Mouse (Mus musculus) c-Kit-positive CD71-negative TER-119-negative erythroid progenitor cells, embryonic 14.5 days (primary cell): ENCODE measurements around the gene Sema4g.
"Not testable (repeated sequence)": the region's sequence is repeated elsewhere in the genome, so short reads cannot be mapped to it uniquely, and the experiment has no call there.

Experiments
- DNase-seq: peaks from one replicate; pipeline ENCODE4 v3.0.0-alpha.2; 2013; ENCODE audit warnings: low read depth

Gene Sema4g

GRCm38 (mm10) chr19:45024775-45025174 is 35.9 kb downstream of the Sema4g start:
- DNase-seq: no peak

DNA sequence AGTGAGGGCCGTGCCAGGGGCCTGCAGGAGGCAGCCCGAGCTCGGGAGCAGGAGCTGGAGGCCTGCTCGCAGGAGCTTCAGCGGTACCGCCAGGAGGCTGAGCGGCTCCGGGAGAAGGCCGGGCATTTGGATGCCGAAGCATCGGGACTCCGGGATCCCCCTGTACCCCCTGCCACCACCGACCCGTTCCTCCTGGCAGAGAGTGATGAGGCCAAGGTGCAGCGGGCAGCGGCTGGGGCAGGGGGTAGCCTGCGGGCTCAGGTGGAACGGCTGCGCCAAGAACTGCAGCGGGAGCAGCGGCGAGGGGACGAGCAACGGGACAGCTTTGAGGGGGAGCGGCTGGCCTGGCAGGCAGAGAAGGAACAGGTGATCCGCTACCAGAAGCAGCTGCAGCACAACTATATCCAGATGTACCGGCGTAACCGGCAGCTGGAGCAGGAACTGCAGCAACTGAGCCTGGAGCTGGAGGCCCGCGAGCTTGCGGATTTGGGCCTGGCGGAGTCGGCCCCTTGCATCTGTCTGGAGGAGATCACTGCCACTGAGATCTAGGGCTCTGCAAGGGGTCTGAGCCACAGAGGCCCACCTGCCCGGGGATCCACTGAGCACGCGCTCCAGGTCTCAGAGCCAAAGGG is 37.2 kb downstream of the Sema4g start:
- no peak for DNase-seq

DNA sequence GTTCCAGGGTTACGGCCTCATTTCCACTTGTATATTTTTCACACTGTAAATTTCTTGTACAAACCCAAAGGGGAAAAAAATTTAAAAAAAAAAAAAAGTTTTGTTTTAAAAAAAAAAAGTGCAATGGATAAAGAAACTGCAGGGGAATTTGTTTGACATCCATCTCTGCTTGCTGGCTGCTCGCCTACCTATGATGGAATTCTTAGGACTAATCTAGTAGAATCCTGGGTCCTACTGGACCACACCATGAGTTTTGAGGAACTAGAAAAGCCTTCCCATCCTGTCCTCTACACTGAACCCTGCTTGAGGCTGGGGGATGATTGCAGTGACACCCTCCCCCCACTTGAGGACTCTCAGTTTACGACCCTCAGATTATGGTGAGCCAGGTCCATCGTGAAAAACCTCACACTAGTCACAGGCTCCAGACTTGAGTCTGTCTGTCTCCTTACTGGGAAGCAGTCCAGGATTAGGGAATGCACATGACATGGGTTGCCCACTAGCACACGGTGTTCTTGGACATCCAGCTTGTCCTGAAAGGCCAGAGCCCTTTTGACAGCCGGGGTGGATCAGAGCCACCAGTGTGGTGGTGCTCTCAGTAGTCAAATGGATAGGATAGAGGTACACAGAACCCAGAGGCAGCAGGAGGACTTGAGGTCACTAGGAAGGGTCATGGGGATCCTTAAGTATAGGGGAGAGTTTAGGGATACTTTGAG is 38.2 kb downstream of the Sema4g start:
- no peak for DNase-seq

DNA sequence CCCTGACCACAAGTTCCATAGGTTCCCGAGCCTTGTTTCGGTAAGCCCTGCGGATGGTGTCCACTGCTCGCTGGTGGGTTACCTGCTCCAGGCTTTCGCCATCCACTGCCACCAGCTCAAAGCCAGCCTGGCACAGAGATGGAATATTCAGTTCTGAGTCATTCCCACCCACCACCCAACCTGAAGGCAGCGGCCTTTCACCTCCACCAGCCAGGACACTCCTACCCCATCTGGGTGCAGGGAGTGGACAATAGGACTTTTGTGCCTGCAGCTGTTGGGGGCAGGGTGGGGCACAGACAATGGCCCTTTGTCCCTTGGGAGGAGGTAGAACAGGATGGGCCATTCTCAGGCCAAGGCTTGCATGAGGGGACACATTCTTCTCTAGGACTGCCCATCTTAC is 38.9 kb downstream of the Sema4g start:
- no peak for DNase-seq

DNA sequence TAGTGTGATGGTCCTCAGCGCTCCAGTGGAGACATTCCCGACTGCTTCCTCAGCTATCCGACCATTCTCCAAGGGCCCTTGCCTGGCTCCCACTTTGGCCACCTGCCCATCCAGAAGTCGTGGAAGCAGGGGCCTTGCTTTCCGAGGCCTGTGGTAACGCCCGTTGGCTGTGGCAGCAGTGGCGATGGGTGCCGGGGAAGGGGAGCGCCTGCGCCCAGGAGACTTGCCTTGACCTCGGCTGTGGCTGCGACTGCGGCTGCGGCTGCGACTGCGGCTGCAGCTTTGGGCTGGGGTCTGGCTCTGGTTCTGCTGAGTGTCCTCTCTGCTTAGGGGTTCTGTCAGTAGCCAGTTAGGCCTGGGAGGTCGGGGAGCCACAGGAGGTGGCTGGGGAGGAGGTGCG is 39.8 kb downstream of the Sema4g start:
- DNase-seq: no peak

- no peak for DNase-seq
These were observed 40.7 kb downstream of the Sema4g start for GRCm38 (mm10) chr19:45029571-45029970.

- DNase-seq: no peak
These were observed 41.2 kb downstream of the Sema4g start for GRCm38 (mm10) chr19:45030111-45030510.

GRCm38 (mm10) chr19:45030746-45031693 is 42.1 kb downstream of the Sema4g start:
- DNase-seq: peak; percentile 85

GRCm38 (mm10) chr19:45031780-45032179 is 42.9 kb downstream of the Sema4g start:
- DNase-seq: peak; percentile 70

DNA sequence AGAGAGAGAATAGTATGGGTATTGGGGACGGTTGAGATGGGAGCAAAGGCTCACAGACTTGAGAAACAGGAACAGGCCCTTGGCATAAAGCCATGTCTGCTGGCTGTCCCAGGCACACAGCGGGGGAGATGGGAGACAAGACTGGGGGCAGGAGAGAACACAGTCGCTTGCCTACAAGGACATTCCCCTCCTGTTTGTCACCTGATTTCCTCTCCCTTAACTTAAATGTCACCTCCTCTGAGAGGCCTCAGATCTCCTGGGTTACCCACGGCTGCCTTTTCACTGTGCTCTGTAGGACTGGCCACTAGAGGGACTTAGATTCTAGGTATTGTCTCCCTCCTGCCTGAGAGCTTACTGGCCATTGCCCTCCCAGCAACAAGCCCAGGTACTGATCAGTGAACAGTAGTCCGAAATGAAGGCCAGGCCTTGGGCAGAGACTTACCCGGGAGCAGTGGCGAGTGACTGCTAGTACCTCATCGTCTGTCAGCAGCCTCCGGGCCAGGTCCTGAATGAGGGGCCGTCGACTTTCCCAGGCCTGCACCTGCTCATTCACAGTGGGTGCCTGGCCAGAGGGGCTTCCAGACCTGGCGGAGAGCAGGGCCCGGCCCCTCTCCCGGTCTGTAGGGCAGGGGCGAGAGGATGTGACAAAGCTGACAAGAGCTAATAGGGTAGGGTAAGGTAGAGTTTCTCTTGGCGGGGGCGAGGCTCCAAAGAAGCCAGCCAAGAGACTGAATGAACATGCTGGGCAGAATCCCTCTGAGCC is 43.9 kb downstream of the Sema4g start:
- DNase-seq: no peak

DNA sequence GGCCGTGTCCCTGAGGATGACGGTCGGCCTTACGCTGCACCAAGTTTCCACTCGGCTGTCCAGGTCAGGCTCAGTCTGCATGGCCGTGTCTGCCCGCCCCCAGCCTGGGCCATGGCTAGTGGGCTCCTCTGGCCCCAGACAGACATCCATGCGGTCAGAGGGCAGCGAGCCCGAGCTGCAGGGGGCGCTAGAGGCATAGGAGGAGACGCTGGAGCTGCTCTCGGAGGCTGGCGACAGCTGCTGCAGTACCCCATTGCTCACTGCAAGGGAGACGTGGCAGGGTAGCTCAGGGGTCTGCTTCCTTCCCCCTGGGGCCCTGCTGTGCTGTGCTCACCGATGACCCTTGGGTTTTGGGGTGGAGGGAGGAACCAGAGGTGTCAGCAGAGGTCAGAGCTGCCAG is 48.0 kb downstream of the Sema4g start:
- DNase-seq: no peak

- DNase-seq: not testable (repeated sequence)
These were observed 49.3 kb downstream of the Sema4g start for GRCm38 (mm10) chr19:45038198-45038597.

DNA sequence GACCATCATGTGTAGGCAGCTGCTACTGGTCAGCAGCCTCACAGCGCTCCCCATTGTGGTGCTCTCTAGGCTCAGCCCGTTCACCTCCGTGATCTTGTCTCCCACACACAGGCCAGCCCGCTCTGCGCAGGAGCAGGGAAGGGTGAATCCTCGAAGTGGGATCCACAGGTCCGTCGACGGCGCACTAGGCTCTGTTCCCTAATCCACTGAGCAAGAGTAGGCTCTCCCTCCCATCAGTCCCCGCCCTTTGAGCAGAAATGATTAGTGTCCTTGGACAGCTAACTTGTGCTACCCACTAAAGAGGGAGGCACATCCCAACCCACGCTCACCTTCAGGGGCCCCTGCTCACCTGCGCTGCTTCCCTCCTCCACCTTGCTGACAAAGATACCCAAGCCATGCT is 51.3 kb downstream of the Sema4g start:
- no peak for DNase-seq

DNA sequence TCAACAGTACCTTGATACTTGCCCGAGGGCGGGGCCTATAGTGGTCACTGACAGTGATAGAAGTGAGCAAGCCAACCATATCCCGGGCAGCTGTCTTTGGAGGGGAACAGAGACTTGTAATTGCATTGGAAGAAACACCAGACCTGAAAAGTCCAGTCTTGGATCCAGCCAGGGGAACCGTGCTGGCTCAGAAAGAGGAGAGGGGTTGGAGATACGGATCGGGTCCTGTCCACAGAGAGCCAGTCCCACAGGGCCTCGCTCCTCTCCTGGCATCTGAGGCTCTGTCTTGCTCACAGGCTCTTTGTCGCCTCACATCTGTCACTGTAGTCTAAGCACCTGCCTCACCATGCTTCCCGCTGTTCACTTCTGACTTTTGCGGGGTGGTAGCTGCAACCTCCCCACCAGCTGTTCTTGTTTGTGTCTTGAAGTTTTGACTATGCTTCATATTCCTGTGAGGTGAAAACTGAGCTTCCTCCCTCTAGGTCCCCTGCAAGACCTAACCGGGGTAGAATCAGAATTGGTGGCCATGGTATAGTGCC is 55.6 kb downstream of the Sema4g start:
- no peak for DNase-seq

- DNase-seq: no peak
These were observed 56.3 kb downstream of the Sema4g start for GRCm38 (mm10) chr19:45045236-45045635.

- DNase-seq: no peak
These were observed 56.8 kb downstream of the Sema4g start, which contains the start of gene Pdzd7 for GRCm38 (mm10) chr19:45045651-45046050. Gene Pdzd7 (minus strand): TSS chr19:45045717.

DNA sequence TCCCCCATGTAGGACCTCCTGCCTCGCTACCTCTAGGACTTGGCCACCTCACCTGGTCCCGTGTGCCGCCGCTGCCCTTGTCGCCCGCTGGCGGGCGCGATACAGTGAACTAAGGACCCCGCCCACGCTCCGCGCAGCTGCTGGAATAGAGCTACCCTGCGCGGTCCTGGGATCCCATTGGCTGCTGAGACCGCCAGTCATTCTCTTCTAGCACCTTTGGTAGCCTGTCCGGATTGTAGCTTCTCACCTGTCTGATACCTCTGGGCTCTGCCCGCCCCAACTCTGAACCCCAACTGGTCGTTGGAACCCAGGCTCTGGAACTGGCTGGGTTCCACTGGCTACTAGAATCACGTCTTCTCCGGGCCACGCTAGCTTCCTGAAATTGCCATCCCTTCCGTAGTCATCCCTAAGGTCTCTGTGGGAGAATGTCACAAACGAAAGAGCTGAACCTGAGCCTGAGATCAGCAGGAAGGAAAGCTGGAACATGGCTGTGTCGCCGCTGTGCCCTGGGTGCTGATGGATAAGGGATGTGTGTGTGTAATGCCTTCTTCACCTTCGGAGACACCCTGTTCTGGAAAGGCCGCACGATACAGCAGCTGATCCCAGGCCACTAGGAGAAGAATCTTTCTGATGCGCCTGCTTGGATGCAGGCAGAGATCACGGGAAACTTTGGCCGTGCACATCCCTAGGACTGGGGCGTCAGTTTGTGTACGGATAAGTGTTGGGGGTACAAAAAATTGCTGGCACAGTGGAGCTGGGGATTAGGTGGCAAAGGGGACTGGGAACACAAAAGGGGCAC is 57.8 kb downstream of the Sema4g start:
- DNase-seq: no peak

- peak; percentile 69 for DNase-seq
These were observed 58.6 kb downstream of the Sema4g start, which contains the start of gene Sfxn3 for GRCm38 (mm10) chr19:45047417-45047934. Gene Sfxn3 (plus strand): TSS chr19:45047503.

DNA sequence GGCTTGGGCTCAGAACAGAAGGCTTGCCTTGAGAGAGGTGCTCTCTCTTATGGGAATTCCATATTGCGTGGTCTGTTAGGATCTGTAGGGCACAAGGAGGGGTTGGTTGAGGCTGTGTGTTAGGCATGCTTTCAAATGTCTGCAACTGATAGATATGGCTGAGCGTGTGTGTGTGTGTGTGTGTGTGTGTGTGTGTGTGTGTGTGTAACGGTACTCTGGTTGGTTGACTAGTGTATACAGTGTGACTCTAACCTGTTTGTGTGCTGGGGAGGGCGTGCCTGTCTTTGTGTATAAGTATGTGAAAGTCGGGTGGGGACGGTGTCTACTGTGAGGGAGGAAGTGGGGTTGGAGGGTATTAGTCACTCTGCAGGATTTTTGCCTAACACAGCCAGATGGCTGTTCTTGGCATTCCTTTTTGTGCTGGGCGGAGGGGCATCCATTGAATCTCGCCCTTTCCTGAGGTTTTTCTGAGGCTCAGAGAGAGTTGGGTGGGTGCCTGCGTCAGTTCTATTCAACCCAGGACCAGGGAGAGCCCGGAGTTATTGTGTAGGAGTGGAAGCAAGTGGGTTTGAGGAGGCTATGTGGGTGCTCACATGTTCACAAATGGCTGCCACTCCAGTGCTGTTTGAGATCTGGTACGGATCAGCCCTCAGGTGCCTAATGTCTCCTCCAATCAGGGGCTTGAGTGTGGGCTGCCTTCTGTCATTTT is 59.2 kb downstream of the Sema4g start:
- no peak for DNase-seq
